Mouse (Mus musculus) kidney, postnatal 25 days (tissue): ENCODE results near the gene Tnfrsf18.
A peak's percentile ranks its signal among the peaks of the same experiment; 100 is the strongest.

Source experiments
- DNase-seq, 2 experiments: peaks; one replicate each; pipeline ENCODE4 v3.0.0; 2021; ENCODE audit warnings: mixed read lengths in 2 of 2

Tnfrsf18 gene

DNA sequence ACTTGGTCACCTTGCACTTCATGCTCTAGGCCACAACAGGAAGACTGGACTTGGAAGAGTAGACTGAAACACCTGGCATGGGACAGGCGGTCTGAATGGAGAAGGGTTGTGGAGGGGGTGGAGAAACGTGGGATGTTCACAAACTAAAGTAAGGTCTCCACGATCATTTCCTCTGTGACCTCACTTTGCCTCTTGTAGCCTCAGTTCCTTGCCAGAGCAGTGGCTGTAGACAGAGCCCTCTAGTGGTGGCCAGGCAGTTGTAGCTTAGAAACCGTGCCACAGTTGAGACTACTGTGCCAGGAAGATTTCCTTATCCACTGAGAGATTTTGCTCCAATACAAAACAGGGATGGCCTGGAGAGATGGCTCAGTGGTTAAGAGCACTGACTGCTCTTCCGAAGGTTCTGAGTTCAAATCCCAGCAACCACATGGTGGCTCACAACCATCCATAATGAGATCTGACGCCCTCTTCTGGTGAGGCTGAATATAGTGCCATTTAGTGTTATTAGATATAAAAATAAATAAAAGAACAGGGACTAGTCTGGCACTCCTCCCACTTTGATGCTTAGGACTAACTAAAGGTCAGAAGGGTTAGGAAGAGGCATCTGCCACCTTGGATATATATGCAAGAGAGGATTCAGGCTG is 7.6 kb downstream of the Tnfrsf18 start:
- peak; percentile 61 to 66 for DNase-seq

DNA sequence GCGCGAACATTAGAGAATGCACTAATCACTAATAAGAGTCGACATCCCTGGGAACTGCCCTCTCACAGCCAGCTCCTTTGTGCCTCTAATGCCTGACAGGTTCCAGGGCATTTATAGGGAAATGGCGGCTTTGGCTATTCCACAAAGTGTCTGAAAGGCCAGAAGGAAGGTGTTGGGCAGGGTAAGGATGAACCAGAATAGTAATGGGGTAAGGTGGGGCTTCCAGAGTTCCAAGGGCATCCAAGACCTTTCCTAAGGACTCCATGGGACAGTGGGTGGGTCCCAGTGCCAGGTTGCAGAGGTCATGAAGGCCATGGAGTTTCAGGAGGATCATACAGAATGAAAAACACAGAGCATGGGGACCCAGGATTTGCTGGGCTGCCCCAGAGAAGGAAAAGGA is 8.3 kb downstream of the Tnfrsf18 start:
- no peak for DNase-seq

DNA sequence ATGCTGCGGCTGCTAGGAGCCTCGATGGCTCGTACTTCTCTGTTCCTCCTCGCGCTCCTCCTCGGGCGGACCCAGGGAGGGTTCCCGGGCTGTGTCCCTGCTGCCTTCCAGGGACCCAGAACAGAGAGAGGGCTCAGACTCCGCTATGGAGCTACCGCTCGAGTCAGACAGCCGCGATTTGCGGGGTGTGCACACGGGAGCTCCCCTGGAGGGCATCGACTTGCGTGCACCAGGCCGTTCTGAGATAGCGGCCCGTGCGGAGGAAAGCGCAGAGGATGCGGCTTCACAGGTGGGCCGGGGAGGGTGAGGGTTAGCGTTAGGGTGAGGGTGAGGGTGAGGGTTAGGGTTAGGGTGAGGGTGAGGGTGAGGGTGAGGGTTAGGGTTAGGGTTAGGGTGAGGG is 8.9 kb downstream of the Tnfrsf18 start:
- no peak for DNase-seq

DNA sequence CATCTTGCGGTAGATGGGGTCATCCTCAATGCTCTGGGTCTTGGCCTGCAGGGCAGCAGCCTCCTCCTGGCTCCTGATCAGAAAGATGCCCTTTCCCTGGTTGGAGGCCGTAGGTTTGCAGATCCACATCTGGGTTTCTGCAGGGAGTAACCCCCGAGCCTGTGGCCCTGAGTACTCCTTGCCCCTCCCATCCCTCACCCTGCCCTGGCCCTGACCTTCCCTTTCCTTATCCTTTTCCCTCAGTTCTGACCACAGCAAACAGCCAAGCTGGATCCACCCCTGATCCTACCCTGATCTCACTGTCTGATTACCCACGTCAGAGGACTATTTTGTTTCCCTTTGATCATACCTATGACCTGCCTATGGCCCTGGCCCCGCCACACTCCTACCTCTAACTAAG is 18.8 kb downstream of the Tnfrsf18 start:
- DNase-seq = no peak

DNA sequence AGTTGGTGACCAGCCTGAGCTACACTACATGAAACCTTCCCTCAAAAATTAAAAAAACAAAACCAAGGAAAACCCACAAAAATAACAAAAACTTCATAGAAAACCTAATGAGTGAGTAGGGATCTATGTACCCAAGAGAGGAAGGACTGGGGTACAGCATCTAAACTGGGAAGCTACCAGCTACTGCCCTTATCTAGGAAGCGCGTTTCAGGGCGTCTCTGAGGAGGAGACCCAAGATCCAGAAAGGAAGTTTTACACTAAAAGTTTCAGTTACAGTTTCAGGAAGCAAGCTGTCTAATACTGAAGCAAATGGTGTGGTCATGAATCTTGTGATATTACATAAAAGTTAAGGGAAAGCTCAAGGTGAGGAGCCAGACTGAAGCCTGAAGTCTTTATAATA is 23.8 kb downstream of the Tnfrsf18 start:
- no peak for DNase-seq

DNA sequence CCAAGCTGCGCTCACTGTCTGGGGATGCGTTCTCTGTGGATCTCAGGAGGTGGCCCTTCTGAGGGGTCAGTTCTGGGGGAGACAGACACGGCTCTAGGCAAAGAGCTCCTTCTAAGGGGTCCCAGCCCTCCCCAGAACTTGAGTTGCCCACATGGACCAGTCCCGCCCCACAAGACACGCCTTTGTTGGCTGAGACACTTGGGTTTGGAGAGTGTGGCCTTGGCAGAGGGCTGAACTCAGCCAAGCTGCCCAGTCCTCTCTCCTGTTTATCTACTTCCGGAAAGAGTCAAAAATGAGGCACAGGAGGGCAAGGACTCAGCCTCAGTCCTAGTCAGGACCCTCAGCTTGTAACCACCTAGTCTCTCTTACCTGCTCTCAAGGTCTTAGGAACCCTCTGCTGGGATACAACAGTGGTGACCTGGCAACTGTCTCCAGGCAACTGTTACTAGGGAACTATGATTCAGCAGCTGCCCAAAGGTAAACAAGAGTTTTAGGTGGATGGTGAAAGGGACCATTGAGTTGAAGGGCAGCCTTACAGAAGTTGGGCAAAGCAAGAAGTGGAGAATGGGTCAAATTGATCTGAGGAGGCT is 24.5 kb downstream of the Tnfrsf18 start:
- no peak for DNase-seq

DNA sequence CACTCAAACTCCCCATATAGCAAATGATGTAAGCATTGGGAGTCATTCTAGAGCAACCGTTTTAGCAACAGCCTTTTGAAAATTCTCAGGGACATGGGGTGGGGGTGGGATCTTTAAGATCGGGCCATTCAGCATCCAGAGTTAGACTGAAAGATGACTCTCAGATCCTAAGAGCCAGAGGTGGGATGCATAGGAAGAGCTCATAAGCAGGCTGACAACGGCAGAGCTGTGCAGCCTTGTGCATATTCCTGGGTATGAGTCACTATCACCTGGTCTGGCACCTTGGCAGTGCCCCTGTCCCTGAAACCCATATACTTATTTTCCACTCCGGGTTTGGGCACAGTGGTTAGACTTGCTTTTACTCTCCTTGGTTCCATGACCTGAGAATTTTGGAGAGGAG is 27.1 kb downstream of the Tnfrsf18 start:
- DNase-seq = no peak

DNA sequence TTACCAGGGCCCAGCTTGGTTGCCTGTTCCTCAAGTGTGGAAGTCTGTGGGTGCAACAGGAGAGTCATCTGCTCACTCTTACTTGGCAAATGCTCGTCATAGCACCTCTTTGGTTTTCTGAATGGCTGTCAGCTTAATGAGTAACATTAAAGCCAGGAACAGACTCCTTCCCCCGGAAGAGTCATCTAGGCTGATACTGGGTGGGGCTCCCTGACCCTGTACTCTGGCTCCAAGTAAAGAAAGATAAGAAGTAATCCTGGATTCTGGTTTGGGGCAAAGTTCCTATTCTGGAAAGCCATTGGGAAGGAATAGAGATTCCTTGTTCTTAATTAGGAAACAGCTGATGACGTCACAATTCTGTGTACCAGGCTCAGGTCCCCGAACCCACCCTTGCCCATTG is 28.2 kb downstream of the Tnfrsf18 start:
- DNase-seq = no peak

DNA sequence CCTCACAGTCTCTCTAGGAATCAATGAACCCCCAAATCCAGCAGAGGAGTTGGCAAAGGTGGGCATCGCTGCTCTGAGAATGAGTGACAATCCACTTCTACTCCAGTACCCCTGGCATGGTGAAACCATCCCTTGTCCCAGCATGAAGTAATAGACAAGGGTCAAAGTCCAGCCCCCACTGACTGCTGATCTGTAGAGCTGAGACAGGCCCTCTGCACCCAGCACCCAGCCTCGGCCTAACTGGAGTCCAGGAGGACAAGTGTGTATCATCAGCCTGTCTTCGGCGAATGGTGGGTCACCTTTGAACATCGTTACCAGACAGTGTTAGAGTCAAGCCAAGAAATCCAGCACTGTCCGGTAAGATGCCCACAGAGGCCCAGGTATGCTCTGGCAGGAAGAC is 28.6 kb downstream of the Tnfrsf18 start:
- DNase-seq = peak; percentile 65 to 89

DNA sequence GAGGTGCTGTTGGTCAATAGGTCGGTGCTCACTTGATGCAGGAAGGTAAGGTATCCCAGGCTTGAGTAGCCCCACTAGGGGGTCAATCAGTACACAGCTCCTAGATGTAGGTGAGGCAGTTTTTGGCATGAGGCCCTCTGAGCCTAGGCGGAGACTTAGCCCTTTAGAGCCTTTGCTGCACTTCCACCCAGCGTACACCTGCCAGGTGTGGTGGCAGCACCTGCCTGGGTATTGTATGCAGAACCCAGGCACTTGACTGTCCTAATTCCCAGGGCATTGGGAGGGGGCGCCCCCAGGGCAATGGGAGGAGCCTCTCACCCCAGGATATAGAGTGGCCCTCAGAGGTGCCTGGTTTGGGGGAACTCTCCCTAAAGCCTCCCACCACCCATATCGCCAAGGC is 29.2 kb downstream of the Tnfrsf18 start:
- DNase-seq = peak in 1 of 2 experiments; percentile 60

DNA sequence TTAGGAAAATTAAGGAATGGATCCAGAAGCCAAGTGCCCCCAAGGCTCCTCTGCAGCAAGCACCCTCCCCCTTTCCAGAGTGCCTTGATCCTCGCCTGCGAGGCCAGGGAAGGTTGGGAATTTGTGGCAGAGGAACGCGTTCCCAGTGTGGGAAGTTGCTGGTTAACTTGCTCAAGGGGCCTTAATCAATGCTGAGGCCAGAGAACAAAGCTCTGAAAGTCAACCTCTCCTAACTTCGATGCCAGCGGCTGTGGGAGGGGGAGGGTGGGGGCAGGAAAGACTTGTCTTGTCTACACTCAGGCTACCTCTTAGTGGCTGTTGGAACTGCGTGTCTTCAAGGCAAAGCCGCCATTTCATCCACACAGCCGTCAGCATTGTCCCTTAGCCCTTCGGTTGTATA is 31.7 kb downstream of the Tnfrsf18 start:
- peak in 1 of 2 experiments; percentile 47 for DNase-seq

DNA sequence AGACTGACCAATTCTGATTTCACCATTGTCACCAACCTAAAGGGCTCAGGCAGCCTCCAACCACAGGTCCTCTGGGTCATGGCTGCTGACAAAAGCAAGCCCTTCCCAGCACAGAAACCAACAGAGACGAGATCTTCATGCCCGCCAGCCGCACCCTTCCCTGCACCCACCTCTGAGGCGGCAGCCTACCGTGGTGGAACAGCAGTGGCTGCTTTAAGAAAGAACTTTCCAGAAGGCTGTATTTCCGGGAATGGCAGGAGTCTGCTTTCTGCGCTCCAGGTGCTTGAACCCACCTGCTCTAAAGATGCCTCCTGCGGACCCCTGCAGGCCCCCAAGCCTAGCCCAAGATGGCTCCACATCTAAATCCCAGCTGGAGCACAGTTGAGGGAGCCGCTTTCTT is 32.9 kb downstream of the Tnfrsf18 start:
- DNase-seq = no peak

DNA sequence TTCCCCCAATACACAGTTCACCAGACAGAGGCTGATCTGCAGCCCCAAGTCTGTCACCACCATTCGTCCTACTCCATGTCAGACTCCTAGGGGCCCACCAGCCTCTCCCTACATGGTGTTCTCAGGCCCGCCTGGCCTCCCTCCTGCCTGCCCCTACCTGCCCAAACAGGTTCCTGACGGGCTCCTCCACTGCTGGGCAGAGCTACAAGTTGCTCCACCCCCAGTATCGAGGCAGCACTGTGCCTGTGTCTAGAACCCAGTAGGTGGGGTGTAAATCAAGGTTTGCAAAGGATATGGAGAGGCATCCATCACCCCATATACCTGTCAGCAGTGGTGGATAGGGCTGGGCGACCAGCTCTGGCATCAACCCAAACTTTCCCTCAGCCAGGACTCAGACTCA is 33.3 kb downstream of the Tnfrsf18 start, which contains the start of gene Ttll10:
Ttll10 (minus strand) TSS at position 154 of the 400 bp plus-strand sequence.
- DNase-seq = peak; percentile 60 to 86

DNA sequence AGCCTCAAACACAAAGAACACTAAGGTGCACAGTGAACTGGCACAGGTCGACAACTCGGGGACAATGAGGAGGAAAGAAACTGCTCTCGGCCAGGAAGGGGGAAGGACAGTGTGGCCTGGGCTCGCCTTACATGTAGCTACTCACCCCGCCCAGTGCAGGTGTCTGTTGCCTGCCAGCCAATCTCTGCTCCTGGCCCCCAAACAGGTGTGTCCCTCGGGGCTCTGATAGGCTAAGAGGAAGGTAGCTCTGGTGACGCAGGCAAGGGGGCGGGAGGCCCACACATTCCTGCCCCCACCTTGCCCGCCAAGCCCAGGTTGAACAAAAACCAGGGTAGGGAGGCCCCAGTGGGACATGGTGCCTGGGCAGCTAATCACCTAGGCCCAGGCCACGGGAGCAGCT is 33.7 kb downstream of the Tnfrsf18 start:
- peak; percentile 92 to 98 for DNase-seq

DNA sequence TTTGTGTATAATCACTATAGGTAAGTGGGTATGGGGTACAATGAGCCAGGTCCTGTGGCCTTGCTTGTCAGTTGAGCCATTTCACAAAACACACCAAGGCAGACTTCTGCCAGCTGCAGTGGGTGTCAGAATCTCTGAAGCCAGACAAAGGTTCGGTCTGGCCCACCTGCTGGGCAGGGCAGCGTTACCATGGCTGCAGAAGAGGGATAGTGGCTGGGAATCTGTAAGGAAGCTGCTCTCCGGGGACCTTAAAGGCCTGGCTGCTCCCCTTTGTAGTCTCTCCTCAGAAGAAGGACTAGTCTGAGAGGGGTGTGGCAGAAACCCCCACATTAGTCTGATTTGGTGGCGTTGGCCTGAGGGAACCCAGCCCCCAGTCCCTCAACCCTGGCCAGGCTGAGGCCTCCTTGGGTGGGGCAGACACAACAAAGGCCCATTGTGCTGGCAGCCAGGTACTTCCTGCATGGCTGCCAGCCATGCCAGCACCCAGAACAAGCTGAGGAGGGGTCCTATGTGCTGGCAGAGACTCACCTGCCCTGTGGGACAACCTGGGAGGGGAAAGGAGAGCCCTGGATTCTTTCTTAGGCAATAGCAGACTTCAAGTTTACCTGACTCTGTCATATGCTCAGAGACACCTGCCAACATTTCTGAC is 38.0 kb downstream of the Tnfrsf18 start:
- no peak for DNase-seq

DNA sequence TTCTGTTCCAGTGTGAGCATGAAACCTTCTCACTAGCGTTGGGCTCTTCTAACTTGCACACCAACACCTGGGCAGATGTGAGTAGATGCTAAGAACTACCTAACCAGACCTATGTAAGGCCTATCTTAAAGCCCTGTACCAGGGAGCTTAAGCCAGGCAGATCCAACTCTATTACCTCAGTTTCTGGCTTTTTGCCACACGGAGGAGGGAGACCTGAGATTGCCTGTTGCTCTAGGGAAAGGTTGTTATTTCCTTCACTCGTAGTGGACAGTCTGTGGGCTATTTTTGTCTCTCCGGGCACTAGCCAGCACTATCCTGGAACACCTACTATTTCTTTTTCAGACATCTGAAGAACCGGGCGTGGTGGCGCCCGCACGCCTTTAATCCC is 38.5 kb downstream of the Tnfrsf18 start:
- DNase-seq = peak in 1 of 2 experiments; percentile 62

DNA sequence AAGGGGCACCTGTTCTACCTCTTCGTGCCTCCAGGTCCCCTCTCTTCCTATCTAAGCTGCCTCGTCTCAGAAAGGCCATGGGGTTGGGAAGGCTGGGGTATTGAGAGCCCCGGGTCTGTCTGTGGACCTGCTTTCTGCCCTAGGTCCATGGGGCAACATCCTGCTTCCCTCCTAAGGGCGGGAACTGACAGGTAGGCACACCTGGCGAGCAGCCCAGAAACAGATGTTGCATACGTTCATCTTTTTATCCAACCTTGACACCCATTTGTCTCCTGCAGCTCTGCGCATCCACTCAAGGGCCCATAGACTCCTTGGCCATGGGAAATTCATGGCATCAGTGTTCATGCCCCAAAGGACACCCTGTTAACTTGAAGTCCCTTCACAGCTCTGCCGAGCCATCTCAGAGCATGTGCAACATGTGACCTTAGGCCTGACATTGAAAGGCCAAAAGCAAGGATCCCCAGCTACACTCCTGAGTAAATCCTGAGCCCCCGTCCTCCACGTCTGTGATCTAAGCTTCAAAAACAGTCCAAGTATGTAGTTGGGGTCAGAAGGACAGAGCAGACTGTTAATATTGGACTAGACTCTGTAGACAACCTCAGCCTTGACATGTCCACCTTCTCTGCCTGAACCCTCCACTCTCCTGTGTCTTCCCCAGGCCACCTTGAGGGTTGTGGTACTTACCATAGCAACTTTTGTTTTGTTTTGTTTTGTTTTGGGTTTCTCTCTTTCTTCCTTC is 39.4 kb downstream of the Tnfrsf18 start:
- peak; percentile 63 to 76 for DNase-seq

DNA sequence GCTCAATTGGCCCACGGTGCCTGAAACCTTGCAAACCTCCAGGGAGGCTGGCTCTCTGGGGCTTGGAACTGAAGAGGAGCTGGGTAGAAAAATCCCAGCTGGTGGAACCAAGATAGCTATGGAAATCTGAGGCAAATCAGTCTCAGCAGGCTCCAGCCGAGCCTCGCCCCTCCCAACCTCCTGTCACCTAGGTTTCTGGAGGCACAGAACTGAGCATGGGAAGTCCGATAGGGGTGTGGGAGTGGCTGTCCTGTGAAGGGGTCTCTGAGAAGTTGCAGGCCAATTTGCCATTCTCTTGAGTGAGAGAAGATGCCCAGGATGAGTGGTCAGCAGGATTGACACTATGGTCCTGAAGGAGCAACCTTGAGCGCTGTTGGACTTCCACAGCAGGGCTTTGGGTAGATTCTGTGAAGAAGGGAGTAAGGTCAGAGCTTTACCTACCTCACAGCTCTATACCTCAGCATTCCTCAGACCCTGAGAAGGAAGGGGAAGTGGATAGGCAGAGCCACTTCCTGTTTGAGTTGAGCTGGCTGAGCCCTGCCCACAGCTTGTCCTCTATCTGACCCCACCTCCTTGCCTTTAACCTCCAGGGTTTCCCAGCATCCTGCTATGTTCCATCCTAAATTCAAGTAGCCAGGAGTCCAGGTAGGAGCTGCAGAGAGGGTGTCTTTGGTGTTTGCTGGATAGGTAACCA is 41.4 kb downstream of the Tnfrsf18 start:
- no peak for DNase-seq

DNA sequence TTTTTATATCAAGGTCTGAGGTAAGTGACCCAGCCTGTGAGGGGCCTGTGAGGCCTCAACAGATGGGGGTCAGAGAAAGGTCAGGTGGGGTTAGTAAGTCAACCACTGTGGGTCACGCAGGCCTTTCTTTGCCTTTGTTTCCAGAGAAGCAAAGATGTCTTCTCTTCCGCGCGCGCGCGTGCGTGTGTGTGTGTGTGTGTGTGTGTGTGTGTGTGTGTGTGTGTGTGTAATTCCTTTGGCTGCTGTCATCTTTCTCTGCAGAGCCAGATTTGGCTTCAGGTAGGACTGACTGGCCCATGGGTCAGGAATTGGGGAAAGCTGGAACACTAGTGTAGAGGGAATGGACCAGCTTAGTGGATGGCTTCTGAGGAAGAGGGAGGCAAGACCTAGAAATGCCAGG is 43.7 kb downstream of the Tnfrsf18 start:
- DNase-seq = no peak

DNA sequence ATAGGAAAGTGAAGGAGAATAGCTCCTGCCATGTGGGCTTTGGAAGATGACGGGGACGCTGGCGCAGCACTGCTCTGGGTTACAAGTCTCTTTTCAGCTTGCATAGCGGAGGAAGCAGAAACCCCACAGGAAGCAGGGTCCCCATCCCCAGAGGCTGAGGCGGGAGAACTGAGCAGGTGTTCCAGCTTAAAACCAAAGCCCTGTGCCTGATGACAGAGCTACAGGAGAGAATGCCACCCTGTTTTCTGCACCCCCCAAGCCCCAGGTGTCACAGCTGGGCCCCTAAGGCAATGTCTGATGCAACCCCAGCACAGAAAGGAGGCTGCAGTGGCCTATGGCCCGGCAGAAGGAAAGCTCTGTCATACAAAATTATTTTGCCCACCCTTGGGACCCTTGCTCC is 44.3 kb downstream of the Tnfrsf18 start:
- no peak for DNase-seq

DNA sequence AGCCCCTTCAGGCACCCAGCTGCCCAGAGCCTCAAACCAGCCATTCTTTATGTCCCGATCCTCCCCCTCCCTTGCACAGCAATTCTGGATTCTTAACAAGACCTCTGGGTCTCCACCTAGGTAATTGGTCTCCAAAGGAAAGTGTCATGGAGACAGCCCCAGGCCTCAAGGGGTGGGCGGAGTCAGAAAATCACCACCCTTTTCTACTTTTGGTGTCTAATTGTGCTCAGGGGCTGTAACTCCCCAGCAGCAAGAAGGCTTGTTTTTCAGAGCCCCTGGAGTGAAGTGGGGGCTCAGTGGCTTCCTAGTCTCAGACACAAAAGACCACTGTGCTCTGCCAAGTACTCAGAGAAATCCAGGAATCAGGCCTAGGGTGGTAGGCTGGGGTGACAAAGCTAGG is 44.8 kb downstream of the Tnfrsf18 start:
- no peak for DNase-seq

DNA sequence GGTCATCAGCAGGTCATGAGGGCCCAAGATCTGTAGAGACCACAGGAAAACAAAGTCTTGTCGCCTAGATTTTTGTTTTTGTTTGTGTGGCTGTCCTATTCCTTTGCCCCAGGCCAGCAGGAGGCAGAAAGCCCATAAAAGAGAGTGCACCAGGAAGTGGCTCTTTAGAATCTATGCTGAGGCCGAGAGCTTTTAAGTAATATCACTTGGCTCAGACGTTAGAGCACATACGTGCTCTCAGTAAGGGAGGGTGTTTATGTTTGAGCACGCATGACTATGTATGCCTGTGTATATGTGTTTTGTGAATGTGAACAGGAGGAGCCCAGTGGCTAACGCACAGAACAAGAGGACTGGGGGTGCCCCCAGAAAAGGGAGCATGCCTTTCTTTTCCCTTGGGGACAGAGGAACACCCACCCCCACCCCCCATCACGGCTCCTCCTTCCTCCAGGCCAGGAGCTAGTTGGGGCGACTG is 51.0 kb downstream of the Tnfrsf18 start:
- DNase-seq = no peak
